Comparison of ENCODE assay signal across 11 mouse cellular contexts in the genomic region with DNA sequence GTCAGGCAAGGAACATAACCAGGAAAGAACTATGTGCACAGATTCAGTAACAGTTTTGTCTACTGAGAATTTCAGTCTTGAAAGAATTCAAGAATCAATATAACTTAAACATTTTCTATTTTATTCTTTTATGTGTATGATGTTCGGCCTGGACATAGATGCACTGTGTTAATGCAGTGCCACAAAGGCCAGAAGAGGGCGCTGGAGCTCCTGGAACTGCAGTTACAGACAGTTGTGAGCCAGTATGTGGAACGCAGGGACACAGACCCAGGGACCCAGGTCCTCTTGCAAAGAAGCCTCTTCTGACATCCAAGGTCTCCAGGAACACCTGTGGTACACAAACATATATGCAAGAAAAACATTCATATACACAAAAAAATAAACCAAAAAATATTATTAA. TPM values are rescaled to one million over a fixed set of nuclear protein-coding genes. Genes with fewer than 3 reads are reported as not detected.
DNase-seq lines count a peak whose midpoint lies in the region; ATAC-seq lines count a peak whose summit lies in the region.
"Had no signal": no experiment of that assay in that cellular context is flagged by ENCODE, and none has a peak within 500 bp of the region (broad histone marks: within the 10 kb centered on the region; RNA-seq: fewer than 3 reads in every experiment).

No protein-coding gene starts in this region.

- peak; percentile 24 for DNase-seq in hindbrain, embryonic 11.5 days (ENCODE audit: low spot score)
- DNase-seq in 3T3-L1 (ENCODE audit: low read depth, low spot score) (peak; percentile 44), ES-CJ7 (ENCODE audit: low read depth, low spot score) (peak; percentile 80)
- DNase-seq in kidney, postnatal 14 days = peak; percentile 17
- no peak for DNase-seq in heart, adult 18-20 months
- DNase-seq in frontal cortex, postnatal 36 days (ENCODE audit: low spot score in 2 of 2) = no peak
- DNase-seq: liver, embryonic 13.5 days had no signal

- H3K4me2 ChIP-seq in hindbrain, embryonic 11.5 days (replicated peaks; ENCODE audit: low read depth, low read length) = no peak overlapping the region
- H3K4me2 ChIP-seq in hindbrain, embryonic 12.5 days (replicated peaks) = no peak overlapping the region
- H3K4me2 ChIP-seq: liver, embryonic 13.5 days had no signal

- no peaks in the 10 kb centered on the region for H3K27me3 ChIP-seq in hindbrain, embryonic 11.5 days (ENCODE audit: control insufficient read depth, insufficient read depth, low read length)
- peaks cover 2% of the 10 kb centered on the region; the same call in 1 of the 2 replicates for H3K27me3 ChIP-seq in hindbrain, embryonic 12.5 days
- H3K27me3 ChIP-seq: liver, embryonic 13.5 days had no signal

- H3K9me3 ChIP-seq in hindbrain, embryonic 11.5 days (ENCODE audit: control insufficient read depth, low read length) = no peaks in the 10 kb centered on the region
- H3K9me3 ChIP-seq in hindbrain, embryonic 12.5 days (replicated peaks) = no peaks in the 10 kb centered on the region
- H3K9me3 ChIP-seq: liver, embryonic 13.5 days had no signal

- H3K36me3 ChIP-seq in hindbrain, embryonic 11.5 days (ENCODE audit: control insufficient read depth, insufficient read depth, low read length) = no peaks in the 10 kb centered on the region
- peaks cover 1% of the 10 kb centered on the region; the same call in 1 of the 2 replicates for H3K36me3 ChIP-seq in hindbrain, embryonic 12.5 days

- H3K9ac ChIP-seq in hindbrain, embryonic 11.5 days (ENCODE audit: low read depth, low read length) = no peak overlapping the region
- no peak overlapping the region for H3K9ac ChIP-seq in hindbrain, embryonic 12.5 days
- H3K9ac ChIP-seq: liver, embryonic 13.5 days had no signal

- no peak overlapping the region for H3K27ac ChIP-seq in hindbrain, embryonic 11.5 days (ENCODE audit: low read depth, low read length)
- H3K27ac ChIP-seq in hindbrain, embryonic 12.5 days = no peak overlapping the region
- H3K27ac ChIP-seq: liver, embryonic 13.5 days had no signal

- H3K4me1 ChIP-seq in hindbrain, embryonic 11.5 days (replicated peaks; ENCODE audit: control insufficient read depth, insufficient read depth, low read length) = no peaks in the 10 kb centered on the region
- peaks cover 8% of the 10 kb centered on the region for H3K4me1 ChIP-seq in hindbrain, embryonic 12.5 days

- 64% methylated on average over 3 of the region's 3 CpGs for WGBS in hindbrain, embryonic 11.5 days
- 53% methylated on average over 3 of the region's 3 CpGs for WGBS in hindbrain, embryonic 12.5 days

- ATAC-seq in hindbrain, embryonic 11.5 days (ENCODE audit: low FRiP score) = no peak
- no peak for ATAC-seq in hindbrain, embryonic 12.5 days (ENCODE audit: low FRiP score)
- ATAC-seq in megakaryocyte, adult 5-6 weeks (ENCODE audit: poor library complexity, severe bottlenecking) = no peak
- ATAC-seq: inflammation-experienced regulatory T-cells, adult 6 months had no signal

- H3K4me3 ChIP-seq in hindbrain, embryonic 11.5 days (ENCODE audit: low read depth, low read length) = no peak overlapping the region
- H3K4me3 ChIP-seq in hindbrain, embryonic 12.5 days = no peak overlapping the region
- H3K4me3 ChIP-seq: erythroblast, embryonic 14.5 days; liver, embryonic 13.5 days had no signal

RNA-seq across cellular contexts. Expression of a gene that starts 3.0 kb away (rescaled TPM):
- 23.4 and 31.5 TPM in 2 replicates for polyA plus RNA-seq in hindbrain, embryonic 11.5 days (2014; fragmentation: Nextera tagmentation; extraction: Ambion mirVana)
- 35.2 and 36.2 TPM in 2 replicates for polyA plus RNA-seq in hindbrain, embryonic 12.5 days (2016; fragmentation: Nextera tagmentation; extraction: Ambion mirVana)
- total RNA-seq in megakaryocyte, adult 5-6 weeks (2015) = 19.2 and 19.4 TPM in 2 replicates
- total RNA-seq in megakaryocyte, adult 5-6 weeks (2017) = 22.7 and 26.8 TPM in 2 replicates
- total RNA-seq in heart, adult 18-20 months (2021) = 10 to 100 TPM; 14.4 to 18.3 TPM

RNA-seq across cellular contexts. Expression of a gene that starts 14.8 kb away (rescaled TPM):
- 29.7 and 31.8 TPM in 2 replicates for polyA plus RNA-seq in hindbrain, embryonic 11.5 days (2014; fragmentation: Nextera tagmentation; extraction: Ambion mirVana)
- polyA plus RNA-seq in hindbrain, embryonic 12.5 days (2016; fragmentation: Nextera tagmentation; extraction: Ambion mirVana) = 35.8 and 39.1 TPM in 2 replicates
- total RNA-seq in megakaryocyte, adult 5-6 weeks (2015) = 27.2 and 29.7 TPM in 2 replicates
- 48.3 and 49.7 TPM in 2 replicates for total RNA-seq in megakaryocyte, adult 5-6 weeks (2017)
- total RNA-seq in heart, adult 18-20 months (2021) = 10 to 100 TPM; 46.6 to 65.5 TPM

RNA-seq across cellular contexts. Expression of a gene that starts 20.5 kb away (rescaled TPM):
- polyA plus RNA-seq in hindbrain, embryonic 11.5 days (2014; fragmentation: Nextera tagmentation; extraction: Ambion mirVana) = 134 and 151 TPM in 2 replicates
- polyA plus RNA-seq in hindbrain, embryonic 12.5 days (2016; fragmentation: Nextera tagmentation; extraction: Ambion mirVana) = 99.4 and 103 TPM in 2 replicates
- 63.1 and 83.4 TPM in 2 replicates for total RNA-seq in megakaryocyte, adult 5-6 weeks (2015)
- total RNA-seq in megakaryocyte, adult 5-6 weeks (2017) = 31.2 and 41.1 TPM in 2 replicates
- total RNA-seq in heart, adult 18-20 months (2021) = 10 to 100 TPM; 50.0 to 50.8 TPM

RNA-seq across cellular contexts. Expression of a gene that starts 30.0 kb away (rescaled TPM):
- 340 and 346 TPM in 2 replicates for polyA plus RNA-seq in hindbrain, embryonic 11.5 days (2014; fragmentation: Nextera tagmentation; extraction: Ambion mirVana)
- polyA plus RNA-seq in hindbrain, embryonic 12.5 days (2016; fragmentation: Nextera tagmentation; extraction: Ambion mirVana) = 273 and 290 TPM in 2 replicates
- total RNA-seq in megakaryocyte, adult 5-6 weeks (2015) = 136 and 144 TPM in 2 replicates
- 239 and 262 TPM in 2 replicates for total RNA-seq in megakaryocyte, adult 5-6 weeks (2017)
- 10 to 100 TPM; 10.7 TPM for total RNA-seq in heart, adult 18-20 months (2021)

RNA-seq across cellular contexts. Expression of a gene that starts 32.2 kb away (rescaled TPM):
- polyA plus RNA-seq in hindbrain, embryonic 11.5 days (2014; fragmentation: Nextera tagmentation; extraction: Ambion mirVana) = 27.9 and 31.5 TPM in 2 replicates
- 38.7 TPM in 2 replicates for polyA plus RNA-seq in hindbrain, embryonic 12.5 days (2016; fragmentation: Nextera tagmentation; extraction: Ambion mirVana)
- 19.7 and 23.5 TPM in 2 replicates for total RNA-seq in megakaryocyte, adult 5-6 weeks (2015)
- 14.8 and 28.3 TPM in 2 replicates for total RNA-seq in megakaryocyte, adult 5-6 weeks (2017)
- total RNA-seq in heart, adult 18-20 months (2021) = 10 to 100 TPM; 17.8 to 20.3 TPM

Comparison
In these comparisons a context has a peak if more than half of its experiments do, and no peak if none do; other contexts are left out.
1. DNase-seq: peak in hindbrain, embryonic 11.5 days (single experiment), 3T3-L1 (single experiment), ES-CJ7 (single experiment) and kidney, postnatal 14 days (single experiment); none in heart, adult 18-20 months (0 of 2) and frontal cortex, postnatal 36 days (0 of 2).